Mouse (Mus musculus) stomach, postnatal 0 days (tissue): Measurements from ENCODE around the gene Myh7. TPM values are rescaled to one million over a fixed set of nuclear protein-coding genes. Genes with fewer than 3 reads are reported as not detected.
A peak's percentile ranks its signal among the peaks of the same experiment; 100 is the strongest.

Experiments
- ATAC-seq: fragments of 200-750 bp; cut with Nextera tagmentation; 2 replicates; pipeline ENCODE4 v1.8.0; 2017; ENCODE audit not compliant: low FRiP score, low TSS enrichment
- DNase-seq: peaks from one replicate; pipeline ENCODE4 v3.0.0-alpha.2; 2016; ENCODE audit warnings: low spot score
- H3K27ac ChIP-seq: fragments of 300-500 bp; sonication (generic); replicated peaks from 2 replicates; pipeline ENCODE4 v1.5.1; 2014; ENCODE audit warnings: mild to moderate bottlenecking, control low read depth
- H3K27me3 ChIP-seq: fragments of 300-500 bp; sonication (generic); 2 replicates; pipeline ENCODE4 v1.6.1; 2014; ENCODE audit warnings: low read length; ENCODE audit not compliant: control insufficient read depth, insufficient read depth
- H3K36me3 ChIP-seq: fragments of 300-500 bp; sonication (generic); 2 replicates; pipeline ENCODE4 v1.6.1; 2014; ENCODE audit warnings: low read length, mixed read lengths; ENCODE audit not compliant: control insufficient read depth, insufficient read depth
- H3K4me1 ChIP-seq: fragments of 300-500 bp; sonication (generic); replicated peaks from 2 replicates; pipeline ENCODE4 v1.6.1; 2014; ENCODE audit warnings: antibody characterized with exemption; ENCODE audit not compliant: control insufficient read depth, insufficient read depth
- H3K4me2 ChIP-seq: fragments of 300-500 bp; sonication (generic); replicated peaks from 2 replicates; pipeline ENCODE4 v1.6.1; 2014; ENCODE audit warnings: low read depth, mild to moderate bottlenecking, control low read depth, moderate library complexity
- H3K4me3 ChIP-seq: fragments of 300-500 bp; sonication (generic); 2 replicates; pipeline ENCODE4 v1.5.1; 2014; ENCODE audit warnings: low read depth, low read length, control low read depth
- H3K9ac ChIP-seq: fragments of 300-500 bp; sonication (generic); 2 replicates; pipeline ENCODE4 v1.6.1; 2014; ENCODE audit warnings: mild to moderate bottlenecking, low read length, control low read depth, mixed read lengths
- H3K9me3 ChIP-seq: fragments of 300-500 bp; sonication (generic); 2 replicates; pipeline ENCODE4 v1.6.1; 2016; ENCODE audit warnings: low read length; ENCODE audit not compliant: control insufficient read depth
- CTCF ChIP-seq: IDR thresholded peaks from 2 replicates; pipeline ENCODE4 v1.5.1; 2016; ENCODE audit warnings: antibody characterized with exemption, low read depth, mild to moderate bottlenecking, moderate library complexity
- EP300 ChIP-seq: optimal IDR thresholded peaks from 2 replicates; pipeline ENCODE3; 2016; ENCODE audit warnings: antibody characterized with exemption
- WGBS: fragments of 180-500 bp; shearing (Covaris S2); extraction: QIAGEN DNeasy Blood & Tissue Kit; methylation state at CpG from one replicate; pipeline ENCODE4 v1.1.7; 2014; 5-methylcytosine and 5-hydroxymethylcytosine counted together
- polyA plus RNA-seq: library from polyadenylated mRNA; unstranded; fragments of >200 nt; fragmentation: Nextera tagmentation; extraction: Ambion mirVana; gene quantifications from 2 replicates; pipeline ENCODE4 v1.2.1, GENCODE M21; 2015

Myh7 gene
- polyA plus RNA-seq, 1 experiment from 2014 or later = 1.4 TPM

GRCm38 (mm10) chr14:54943971-54944370 lies 50.5 kb downstream of the Myh7 start:
- ATAC-seq = no peak
- no peak overlapping the region for H3K9ac ChIP-seq
- H3K4me1 ChIP-seq = no peaks in the 10 kb centered on the region
- 93% methylated on average over 7 of the region's 7 CpGs for WGBS
- DNase-seq = no peak
- no peaks in the 10 kb centered on the region for H3K36me3 ChIP-seq
- TF ChIP-seq CTCF = no peak
- no peak for TF ChIP-seq EP300
- H3K4me2 ChIP-seq = no peak overlapping the region
- H3K27me3 ChIP-seq = no peaks in the 10 kb centered on the region
- H3K9me3 ChIP-seq = no peaks in the 10 kb centered on the region
- no peak overlapping the region for H3K27ac ChIP-seq
- no peak overlapping the region for H3K4me3 ChIP-seq

GRCm38 (mm10) chr14:54942479-54942878 lies 51.9 kb downstream of the Myh7 start:
- ATAC-seq = no peak
- H3K27me3 ChIP-seq = no peaks in the 10 kb centered on the region
- no peak overlapping the region for H3K4me2 ChIP-seq
- no peak overlapping the region for H3K9ac ChIP-seq
- H3K27ac ChIP-seq = no peak overlapping the region
- H3K9me3 ChIP-seq = no peaks in the 10 kb centered on the region
- DNase-seq = no peak
- H3K4me1 ChIP-seq = no peaks in the 10 kb centered on the region
- no peaks in the 10 kb centered on the region for H3K36me3 ChIP-seq
- H3K4me3 ChIP-seq = no peak overlapping the region
- 91% methylated on average over 8 of the region's 8 CpGs for WGBS
- TF ChIP-seq CTCF (no peak), EP300 (no peak)

GRCm38 (mm10) chr14:54941024-54941978 lies 53.1 kb downstream of the Myh7 start:
- ATAC-seq = no peak
- H3K9me3 ChIP-seq = no peaks in the 10 kb centered on the region
- no peak overlapping the region for H3K4me3 ChIP-seq
- no peak for TF ChIP-seq CTCF
- TF ChIP-seq EP300 = no peak
- no peak for DNase-seq
- H3K4me2 ChIP-seq = no peak overlapping the region
- H3K4me1 ChIP-seq = no peaks in the 10 kb centered on the region
- no peak overlapping the region for H3K27ac ChIP-seq
- no peak overlapping the region for H3K9ac ChIP-seq
- WGBS = 59% methylated on average over 13 of the region's 13 CpGs
- H3K36me3 ChIP-seq = no peaks in the 10 kb centered on the region
- H3K27me3 ChIP-seq = no peaks in the 10 kb centered on the region

- no peak for ATAC-seq
- Histone ChIP-seq H3K27me3 (no peaks in the 10 kb centered on the region), H3K4me3 (no peak overlapping the region), H3K36me3 (no peaks in the 10 kb centered on the region), H3K9ac (no peak overlapping the region), H3K4me2 (no peak overlapping the region), H3K9me3 (no peaks in the 10 kb centered on the region), H3K4me1 (no peaks in the 10 kb centered on the region), H3K27ac (no peak overlapping the region)
- no peak for DNase-seq
- no peak for TF ChIP-seq CTCF
- TF ChIP-seq EP300 = no peak
- 66% methylated on average over 3 of the region's 3 CpGs for WGBS
Observed at GRCm38 (mm10) chr14:54940176-54940530, 54.3 kb downstream of the Myh7 start.

- ATAC-seq = peak; percentile 76
- no peaks in the 10 kb centered on the region for H3K4me1 ChIP-seq
- no peaks in the 10 kb centered on the region for H3K36me3 ChIP-seq
- no peaks in the 10 kb centered on the region for H3K9me3 ChIP-seq
- peak; percentile 79 for DNase-seq
- no peak overlapping the region for H3K27ac ChIP-seq
- TF ChIP-seq CTCF = peak; percentile 95
- TF ChIP-seq EP300 = no peak
- H3K4me3 ChIP-seq = no peak overlapping the region
- no peaks in the 10 kb centered on the region for H3K27me3 ChIP-seq
- no peak overlapping the region for H3K9ac ChIP-seq
- H3K4me2 ChIP-seq = no peak overlapping the region
- 56% methylated on average over 12 of the region's 12 CpGs for WGBS
Observed at GRCm38 (mm10) chr14:54939434-54940175, 54.8 kb downstream of the Myh7 start.
